Mouse (Mus musculus) hindbrain, postnatal 0 days (tissue): ENCODE results near the gene Nxph4. TPM values are rescaled to one million over a fixed set of nuclear protein-coding genes. Genes with fewer than 3 reads are reported as not detected.
A peak's percentile ranks its signal among the peaks of the same experiment; 100 is the strongest.

ENCODE experiments used
- ATAC-seq: fragments of 200-750 bp; cut with Nextera tagmentation; 2 replicates; pipeline ENCODE4 v1.8.0; 2017; ENCODE audit warnings: mild to moderate bottlenecking, moderate TSS enrichment, moderate library complexity
- DNase-seq: peaks from one replicate; pipeline ENCODE4 v3.0.0-alpha.2; 2015; ENCODE audit warnings: low spot score
- H3K27ac ChIP-seq: fragments of 300-500 bp; sonication (generic); 2 replicates; pipeline ENCODE4 v1.5.1; 2014; ENCODE audit warnings: mild to moderate bottlenecking
- H3K27me3 ChIP-seq: fragments of 300-500 bp; sonication (generic); 2 replicates; pipeline ENCODE4 v1.6.1; 2014; ENCODE audit warnings: low read length, mixed read lengths; ENCODE audit not compliant: insufficient read depth
- H3K36me3 ChIP-seq: fragments of 300-500 bp; sonication (generic); 2 replicates; pipeline ENCODE4 v1.6.1; 2014; ENCODE audit warnings: low read length, mixed read lengths; ENCODE audit not compliant: insufficient read depth
- H3K4me1 ChIP-seq: fragments of 300-500 bp; sonication (generic); 2 replicates; pipeline ENCODE4 v1.6.1; 2014; ENCODE audit warnings: antibody characterized with exemption, low read length, mixed read lengths; ENCODE audit not compliant: insufficient read depth
- H3K4me2 ChIP-seq: fragments of 300-500 bp; sonication (generic); 2 replicates; pipeline ENCODE4 v1.6.1; 2014; ENCODE audit warnings: low read depth, mild to moderate bottlenecking, low read length, moderate library complexity, mixed read lengths
- H3K4me3 ChIP-seq: fragments of 300-500 bp; sonication (generic); 2 replicates; pipeline ENCODE4 v1.5.1; 2014; ENCODE audit warnings: low read length
- H3K9ac ChIP-seq: fragments of 300-500 bp; sonication (generic); replicated peaks from 2 replicates; pipeline ENCODE4 v1.6.1; 2014; ENCODE audit warnings: mild to moderate bottlenecking, low read length, moderate library complexity, mixed read lengths
- H3K9me3 ChIP-seq: fragments of 300-500 bp; sonication (generic); 2 replicates; pipeline ENCODE4 v1.6.1; 2016; ENCODE audit warnings: low read length, mixed read lengths
- CTCF ChIP-seq: IDR thresholded peaks from 2 replicates; pipeline ENCODE4 v1.5.1; 2016; ENCODE audit warnings: antibody characterized with exemption, control low read depth, low read depth
- WGBS: fragments of 180-500 bp; shearing (Covaris S2); extraction: QIAGEN DNeasy Blood & Tissue Kit; methylation state at CpG from one replicate; pipeline ENCODE4 v1.1.7; 2014; 5-methylcytosine and 5-hydroxymethylcytosine counted together
- polyA plus RNA-seq: library from polyadenylated mRNA; unstranded; fragments of >200 nt; fragmentation: Nextera tagmentation; extraction: Ambion mirVana; gene quantifications from 2 replicates; pipeline ENCODE4 v1.2.1, GENCODE M21; 2015
- total RNA-seq: library from RNA; depleted of rRNA; stranded (reverse); fragments of >200 nt; gene quantifications from 2 replicates; pipeline ENCODE4 v1.2.3, GENCODE M21; 2014; rRNA removed

Gene Nxph4
- 26.0 and 33.5 TPM in 2 replicates for total RNA-seq
- 134 and 146 TPM in 2 replicates for polyA plus RNA-seq

- peak within 1 kb of the TSS; percentile 54 for H3K27ac ChIP-seq
- WGBS, result under 1% methylated on average over 69 of the region's 78 CpGs
- peak; percentile 51 for DNase-seq
- H3K9me3 ChIP-seq, result no peaks in the 10 kb centered on the region
- H3K36me3 ChIP-seq, result peaks cover 8% of the 10 kb centered on the region; the same call in 1 of the 2 replicates
- TF ChIP-seq CTCF, result no peak
- ATAC-seq, result no peak
- H3K4me2 ChIP-seq, result peak within 1 kb of the TSS; percentile 85
- peak within 1 kb of the TSS; percentile 52 for H3K4me3 ChIP-seq
- peaks cover 7% of the 10 kb centered on the region; the same call in 1 of the 2 replicates for H3K27me3 ChIP-seq
- H3K9ac ChIP-seq, result peak within 1 kb of the TSS; percentile 64
- peaks cover 33% of the 10 kb centered on the region for H3K4me1 ChIP-seq
Measured at GRCm38 (mm10) chr10:127534036-127534928, at the start of gene Nxph4. TSS of gene Nxph4 (minus strand) at chr10:127534559.

- DNase-seq (no peak), ATAC-seq (no peak)
- no peak overlapping the region for H3K4me3 ChIP-seq
- H3K4me1 ChIP-seq, result no peaks in the 10 kb centered on the region
- no peak overlapping the region for H3K27ac ChIP-seq
- WGBS, result 77% methylated on average over 8 of the region's 8 CpGs
- H3K4me2 ChIP-seq, result no peak overlapping the region
- H3K9me3 ChIP-seq, result no peaks in the 10 kb centered on the region
- no peak for TF ChIP-seq CTCF
- H3K27me3 ChIP-seq, result no peaks in the 10 kb centered on the region
- H3K36me3 ChIP-seq, result peaks cover 68% of the 10 kb centered on the region
- H3K9ac ChIP-seq, result no peak overlapping the region
Measured at GRCm38 (mm10) chr10:127583649-127584048, 49.3 kb upstream of the Nxph4 start.

- no peak overlapping the region for H3K4me3 ChIP-seq
- no peaks in the 10 kb centered on the region for H3K9me3 ChIP-seq
- no peaks in the 10 kb centered on the region for H3K27me3 ChIP-seq
- no peak for TF ChIP-seq CTCF
- H3K27ac ChIP-seq, result no peak overlapping the region
- no peak for ATAC-seq
- 93% methylated on average over 9 of the region's 9 CpGs for WGBS
- H3K9ac ChIP-seq, result no peak overlapping the region
- no peaks in the 10 kb centered on the region for H3K4me1 ChIP-seq
- DNase-seq, result no peak
- peaks cover 86% of the 10 kb centered on the region for H3K36me3 ChIP-seq
- no peak overlapping the region for H3K4me2 ChIP-seq
Measured at GRCm38 (mm10) chr10:127581291-127581690, 46.9 kb upstream of the Nxph4 start.

GRCm38 (mm10) chr10:127577982-127578381 is 43.6 kb upstream of the Nxph4 start:
- Histone ChIP-seq H3K4me2 (no peak overlapping the region), H3K4me1 (no peaks in the 10 kb centered on the region), H3K9me3 (no peaks in the 10 kb centered on the region), H3K36me3 (peaks cover 93% of the 10 kb centered on the region), H3K4me3 (no peak overlapping the region), H3K27me3 (no peaks in the 10 kb centered on the region), H3K27ac (no peak overlapping the region), H3K9ac (no peak overlapping the region)
- TF ChIP-seq CTCF, result no peak
- 93% methylated on average over 15 of the region's 15 CpGs for WGBS
- no peak for DNase-seq
- no peak for ATAC-seq

- Histone ChIP-seq H3K4me3 (no peak overlapping the region), H3K36me3 (peaks cover 93% of the 10 kb centered on the region), H3K27ac (no peak overlapping the region), H3K27me3 (no peaks in the 10 kb centered on the region), H3K9ac (no peak overlapping the region), H3K9me3 (no peaks in the 10 kb centered on the region), H3K4me1 (no peaks in the 10 kb centered on the region), H3K4me2 (no peak overlapping the region)
- no peak for TF ChIP-seq CTCF
- no peak for ATAC-seq
- WGBS, result 87% methylated on average over 9 of the region's 9 CpGs
- DNase-seq, result no peak
Measured at GRCm38 (mm10) chr10:127577156-127577555, 42.8 kb upstream of the Nxph4 start.

- DNase-seq, result peak; percentile 53
- TF ChIP-seq CTCF, result peak; percentile 71
- H3K27ac ChIP-seq, result no peak overlapping the region
- ATAC-seq, result peak; percentile 19; the same call in 1 of the 2 replicates
- H3K4me2 ChIP-seq, result no peak overlapping the region
- H3K4me1 ChIP-seq, result no peaks in the 10 kb centered on the region
- 58% methylated on average over 18 of the region's 18 CpGs for WGBS
- H3K27me3 ChIP-seq, result no peaks in the 10 kb centered on the region
- H3K36me3 ChIP-seq, result peaks cover 88% of the 10 kb centered on the region
- no peaks in the 10 kb centered on the region for H3K9me3 ChIP-seq
- H3K4me3 ChIP-seq, result no peak overlapping the region
- no peak overlapping the region for H3K9ac ChIP-seq
Measured at GRCm38 (mm10) chr10:127576381-127576961, 42.1 kb upstream of the Nxph4 start.
